36 mouse cellular contexts compared by ENCODE assay signal in genomic region chr16:65160286-65160685, GRCm38 (mm10). TPM values are rescaled to one million over a fixed set of nuclear protein-coding genes. Genes with fewer than 3 reads are reported as not detected.
DNase-seq lines count a peak whose midpoint lies in the region; ATAC-seq and TF ChIP-seq lines count a peak whose summit lies in the region.
"Had no signal": no experiment of that assay in that cellular context is flagged by ENCODE, and none has a peak within 500 bp of the region (broad histone marks: within the 10 kb centered on the region; RNA-seq: fewer than 3 reads in every experiment).

No protein-coding gene starts in this region.

- H3K9ac ChIP-seq in kidney, embryonic 14.5 days (ENCODE audit: low read depth, low read length), result no peak overlapping the region
- H3K9ac ChIP-seq: forebrain, embryonic 15.5 days; kidney, embryonic 15.5 days; limb, embryonic 12.5 days; lung, embryonic 15.5 days; neural tube, embryonic 13.5 days had no signal

- 54% methylated on average over 3 of the region's 3 CpGs for WGBS in kidney, embryonic 14.5 days
- 52% methylated on average over 3 of the region's 3 CpGs for WGBS in kidney, adult 2 months

- H3K4me3 ChIP-seq in kidney, embryonic 14.5 days (ENCODE audit: low read length), result no peak overlapping the region
- H3K4me3 ChIP-seq in kidney, adult 2 months (ENCODE audit: insufficient read depth, low read depth, low read length), result no peak overlapping the region
- H3K4me3 ChIP-seq: forebrain, embryonic 15.5 days; gastrocnemius, adult 2 months; kidney, embryonic 15.5 days; layer of hippocampus, adult 2 months; left cerebral cortex, adult 2 months; limb, embryonic 12.5 days; lung, embryonic 15.5 days; myocyte; neural tube, embryonic 13.5 days had no signal

- no peak for TF ChIP-seq POLR2A in kidney, adult 2 months (IDR thresholded peaks at IDR 0.05; ENCODE audit: low read depth, low read length)

- H3K9me3 ChIP-seq in kidney, embryonic 14.5 days (ENCODE audit: control insufficient read depth, low read length), result no peaks in the 10 kb centered on the region
- H3K9me3 ChIP-seq: forebrain, embryonic 15.5 days; kidney, embryonic 15.5 days; limb, embryonic 12.5 days; lung, embryonic 15.5 days; neural tube, embryonic 13.5 days had no signal

- peak; percentile 37 for DNase-seq in embryo, embryonic 10.5 days (ENCODE audit: low spot score)
- no peak for DNase-seq in embryo, embryonic 10 days (ENCODE audit: low spot score)
- DNase-seq in kidney, adult 2 months, result no peak
- peak; percentile 38 for DNase-seq in retina, postnatal 1 day
- no peak for DNase-seq in retina, embryonic 14.5 days (ENCODE audit: low spot score)
- DNase-seq in liver, result no peak
- no peak for DNase-seq in spleen, postnatal 4 days (ENCODE audit: low spot score in 2 of 2)
- DNase-seq: adrenal gland, adult 8-10 months; cerebellum, adult 8-10 months; cerebellum, postnatal 25 days; gastrocnemius, adult 2 months; gastrocnemius, postnatal 36 days; heart, adult 18-20 months; heart, postnatal 36 days; kidney, postnatal 25 days; right cerebral cortex, postnatal 25 days; thymus, adult 18-20 months; thymus, postnatal 36 days had no signal

- H3K4me2 ChIP-seq in kidney, embryonic 14.5 days (replicated peaks; ENCODE audit: low read depth, low read length), result no peak overlapping the region
- H3K4me2 ChIP-seq: forebrain, embryonic 15.5 days; heart, embryonic 11.5 days; kidney, embryonic 15.5 days; limb, embryonic 12.5 days; liver, embryonic 11.5 days; lung, embryonic 15.5 days; neural tube, embryonic 13.5 days had no signal

- ATAC-seq in kidney, embryonic 14.5 days (ENCODE audit: low FRiP score, low TSS enrichment), result 0 out of 2 replicates have a peak, but pooled peaks have one; percentile 28
- ATAC-seq: forebrain, embryonic 15.5 days; intestine, postnatal 0 days; midbrain, embryonic 16.5 days had no signal

- no peaks in the 10 kb centered on the region for H3K36me3 ChIP-seq in kidney, embryonic 14.5 days (ENCODE audit: control insufficient read depth, insufficient read depth, low read length)
- no peaks in the 10 kb centered on the region for H3K36me3 ChIP-seq in kidney, adult 2 months (ENCODE audit: control insufficient read depth, insufficient read depth, low read length)
- H3K36me3 ChIP-seq: forebrain, embryonic 15.5 days; kidney, embryonic 15.5 days; limb, embryonic 12.5 days; lung, embryonic 15.5 days; neural tube, embryonic 13.5 days had no signal

- no peaks in the 10 kb centered on the region for H3K27me3 ChIP-seq in kidney, embryonic 14.5 days (ENCODE audit: control insufficient read depth, insufficient read depth, low read length)
- H3K27me3 ChIP-seq in kidney, adult 2 months (replicated peaks; ENCODE audit: control insufficient read depth, insufficient read depth, low read length), result no peaks in the 10 kb centered on the region
- H3K27me3 ChIP-seq: CH12.LX; forebrain, embryonic 15.5 days; kidney, embryonic 15.5 days; limb, embryonic 12.5 days; lung, embryonic 15.5 days; neural tube, embryonic 13.5 days had no signal

- H3K27ac ChIP-seq in kidney, embryonic 14.5 days (ENCODE audit: low read depth, low read length), result no peak overlapping the region
- H3K27ac ChIP-seq in kidney, adult 2 months (ENCODE audit: insufficient read depth, low read depth, low read length), result no peak overlapping the region
- H3K27ac ChIP-seq: forebrain, embryonic 15.5 days; gastrocnemius, adult 2 months; kidney, embryonic 15.5 days; layer of hippocampus, adult 2 months; left cerebral cortex, adult 2 months; limb, embryonic 12.5 days; lung, embryonic 15.5 days; neural tube, embryonic 13.5 days; stomach, postnatal 0 days had no signal

- no peak for TF ChIP-seq CTCF in kidney, adult 2 months (conservative IDR thresholded peaks at IDR 0.05; ENCODE audit: insufficient read depth, insufficient read length, low read depth, low read length)

- no peaks in the 10 kb centered on the region for H3K4me1 ChIP-seq in kidney, embryonic 14.5 days (ENCODE audit: control insufficient read depth, insufficient read depth, low read length)
- H3K4me1 ChIP-seq in kidney, adult 2 months (ENCODE audit: control insufficient read depth, insufficient read depth, low read length), result no peaks in the 10 kb centered on the region
- H3K4me1 ChIP-seq: forebrain, embryonic 15.5 days; kidney, embryonic 15.5 days; lung, embryonic 15.5 days had no signal

RNA-seq across cellular contexts. Expression of gene Htr1f, which starts 54.6 kb away (rescaled TPM):
- polyA plus RNA-seq in kidney, embryonic 14.5 days (2014; fragmentation: Nextera tagmentation; extraction: Ambion mirVana), result 0.08 and 0.10 TPM in 2 replicates
- not detected in 2 replicates for polyA plus RNA-seq in kidney, adult 2 months (2012; rRNA removed)
- polyA plus RNA-seq: C2C12; heart, embryonic 11.5 days; heart, embryonic 16.5 days; intestine, postnatal 0 days; liver, embryonic 11.5 days; liver, embryonic 16.5 days; lung, embryonic 15.5 days; myocyte; stomach, postnatal 0 days had no signal

Comparison
In these comparisons a context has a peak if more than half of its experiments do, and no peak if none do; other contexts are left out.
1. DNase-seq: peak in embryo, embryonic 10.5 days (single experiment) and retina, postnatal 1 day (single experiment); none in embryo, embryonic 10 days (single experiment), kidney, adult 2 months (single experiment), retina, embryonic 14.5 days (single experiment), liver (single experiment) and spleen, postnatal 4 days (0 of 2).